Mouse (Mus musculus): ENCODE data around the gene Cdc14b.

The Cdc14b gene

DNA sequence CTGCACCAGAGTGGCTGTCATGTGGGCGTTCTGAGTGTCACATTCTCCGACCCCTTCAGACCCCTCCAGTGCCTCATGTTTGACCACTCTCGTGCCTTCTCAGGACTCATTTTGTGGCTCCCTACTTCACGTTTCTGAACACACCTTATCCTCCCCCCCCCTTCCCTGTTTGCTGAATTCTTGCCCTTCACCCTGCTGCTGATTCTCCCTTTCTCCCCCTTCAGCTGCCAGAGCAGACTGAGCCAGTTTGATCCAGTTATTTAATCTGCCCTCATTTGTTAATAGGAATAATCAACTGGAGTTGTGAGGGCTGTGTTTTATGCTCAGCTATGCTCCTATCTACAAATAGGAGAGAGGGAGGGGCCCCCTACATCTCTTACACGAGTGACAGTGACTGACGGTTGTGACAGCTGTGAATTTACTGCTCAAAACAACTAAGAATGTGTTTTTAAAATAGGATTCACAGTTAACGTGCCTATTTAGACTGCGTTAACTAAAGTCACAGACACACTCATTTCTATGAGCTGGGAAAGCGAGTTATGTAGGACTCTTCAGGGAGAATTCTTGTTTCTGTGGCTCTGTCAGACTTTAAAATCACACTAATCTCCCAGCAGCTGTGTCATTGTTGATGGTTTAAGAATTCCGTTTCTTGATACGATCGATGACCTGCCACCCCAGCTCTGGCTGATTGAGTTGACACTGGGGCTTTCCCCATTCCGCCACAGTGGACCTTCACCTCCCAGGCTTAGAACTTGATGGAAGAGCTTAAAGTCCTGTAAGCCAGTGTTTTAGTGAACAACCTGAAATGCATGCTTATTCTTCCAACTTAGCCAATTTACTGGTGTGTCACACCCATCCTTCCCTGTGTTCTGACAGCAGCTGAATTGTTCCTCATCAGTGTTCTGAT lies 96.1 kb downstream of the Cdc14b start:
- no peak for DNase-seq (ENCODE audit: low spot score in 2 of 2)

DNA sequence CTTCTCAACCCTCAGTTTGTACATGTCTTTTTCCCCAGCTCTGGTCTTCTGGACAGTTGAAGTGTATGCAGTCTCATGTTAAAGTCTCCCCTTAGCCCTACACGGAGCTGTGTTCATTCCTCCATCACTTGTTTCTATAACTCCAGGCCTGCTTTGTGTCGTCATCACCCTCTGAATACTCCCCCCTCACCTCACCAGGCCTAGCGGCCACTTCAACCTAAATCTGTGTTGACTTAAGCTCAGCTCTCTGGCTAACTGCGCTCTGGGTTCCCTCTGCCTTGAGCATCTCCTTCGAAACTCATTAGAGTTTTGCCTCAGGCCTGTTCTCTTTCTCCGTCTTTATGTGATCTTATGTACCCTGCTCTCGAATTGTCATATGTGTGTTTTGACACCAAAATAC lies 97.1 kb downstream of the Cdc14b start:
- DNase-seq (ENCODE audit: low spot score in 2 of 2): no peak

DNA sequence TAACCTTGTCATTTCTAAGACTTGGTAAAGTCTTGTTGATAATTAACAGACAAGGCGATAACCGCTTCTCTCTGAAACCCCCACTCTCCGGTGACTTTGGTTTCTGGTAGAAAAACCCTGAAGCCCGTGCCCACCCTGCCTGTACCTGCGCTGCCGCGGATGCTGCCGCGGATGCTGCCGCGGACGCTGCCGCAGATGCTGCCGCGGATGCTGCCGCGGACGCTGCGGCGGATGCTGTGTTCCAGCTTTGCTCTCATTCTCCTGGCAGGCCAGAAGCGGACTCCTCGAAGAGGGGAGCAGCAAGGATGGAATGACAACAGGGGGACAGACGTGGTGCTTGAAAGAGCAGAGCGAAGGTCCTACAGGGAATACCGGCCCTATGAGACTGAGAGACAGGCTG lies 105.3 kb downstream of the Cdc14b start:
- no peak for DNase-seq (ENCODE audit: low spot score in 2 of 2)

DNA sequence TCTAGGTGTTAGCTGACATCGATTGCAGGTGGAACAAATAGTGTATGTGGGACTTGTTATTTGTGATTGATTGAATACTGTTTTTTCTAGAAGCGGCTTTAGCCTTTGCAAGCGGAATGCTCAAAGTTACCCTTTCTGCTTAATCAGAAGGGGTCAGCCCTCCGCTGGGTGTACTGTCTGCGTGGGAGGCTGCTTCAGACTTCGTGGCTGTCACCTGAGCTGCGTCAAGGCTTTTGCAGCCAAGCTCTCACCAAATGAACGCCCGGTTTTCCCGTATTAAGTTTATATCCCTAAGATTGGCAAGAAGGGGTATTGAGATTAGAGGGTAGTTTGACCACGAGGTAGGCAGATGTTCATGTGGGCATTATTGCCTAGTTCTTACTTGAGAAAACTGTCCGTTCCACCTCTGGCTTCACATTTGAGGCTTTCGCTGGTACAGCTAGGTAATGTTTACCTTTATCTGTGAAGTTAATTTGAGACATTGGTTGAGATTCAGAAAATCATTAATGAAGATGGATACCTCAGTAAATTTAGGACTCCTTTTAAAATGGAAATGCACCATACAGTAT lies 111.9 kb downstream of the Cdc14b start:
- DNase-seq (ENCODE audit: low spot score in 2 of 2): no peak

DNA sequence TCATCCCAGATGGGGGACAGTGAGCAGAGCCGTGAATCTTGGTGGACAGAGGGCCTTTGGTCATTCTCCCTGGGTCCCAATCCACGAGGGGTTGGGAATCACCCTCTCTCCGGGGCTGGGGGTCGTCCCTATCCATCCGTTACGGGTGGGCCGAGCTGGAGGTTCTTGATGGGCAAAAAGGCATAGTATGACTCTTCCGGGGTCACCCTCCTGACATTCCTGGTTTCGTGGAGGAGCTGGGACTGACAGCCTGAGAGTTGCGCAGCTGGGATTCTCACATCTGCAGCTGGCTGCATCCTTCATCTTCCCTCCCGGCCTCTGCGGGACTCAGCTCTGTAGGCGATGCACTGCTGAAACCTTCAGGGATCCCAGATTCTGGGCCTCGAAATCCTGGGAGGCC lies 112.5 kb downstream of the Cdc14b start:
- no peak for DNase-seq (ENCODE audit: low spot score in 2 of 2)

DNA sequence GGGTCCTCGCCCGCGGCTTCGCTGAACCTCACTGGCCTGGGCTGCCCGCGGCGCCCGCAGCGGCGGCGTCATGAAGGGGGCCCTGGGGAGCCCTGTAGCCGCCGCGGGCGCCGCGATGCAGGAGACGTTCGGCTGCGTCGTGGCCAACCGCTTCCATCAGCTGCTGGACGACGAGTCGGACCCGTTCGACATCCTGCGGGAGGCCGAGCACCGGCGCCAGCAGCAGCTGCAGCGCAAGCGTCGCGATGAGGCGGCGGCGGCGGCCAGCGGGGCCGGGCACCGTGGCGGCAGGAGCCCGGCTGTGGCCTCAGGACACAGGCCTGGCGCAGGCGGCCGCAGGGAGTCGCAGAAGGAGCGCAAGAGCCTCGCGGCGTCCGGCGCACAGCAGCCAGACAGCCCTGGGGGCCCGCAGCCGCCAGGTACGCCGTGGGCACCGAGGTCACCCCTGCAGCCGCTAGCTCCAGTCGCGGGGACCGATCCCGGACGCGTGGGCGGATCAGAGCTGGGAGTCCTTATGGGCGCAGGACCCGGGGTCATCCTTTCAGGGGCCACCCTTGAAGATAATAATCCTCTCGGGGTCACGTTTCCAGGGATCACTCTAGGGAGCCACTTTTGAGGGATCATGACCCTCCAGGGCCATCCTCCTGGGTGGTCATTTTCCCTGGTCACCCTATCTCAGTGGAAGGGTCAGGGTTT lies 113.0 kb downstream of the Cdc14b start:
- peak; percentile 41 to 49 for DNase-seq (ENCODE audit: low spot score in 2 of 2)

DNA sequence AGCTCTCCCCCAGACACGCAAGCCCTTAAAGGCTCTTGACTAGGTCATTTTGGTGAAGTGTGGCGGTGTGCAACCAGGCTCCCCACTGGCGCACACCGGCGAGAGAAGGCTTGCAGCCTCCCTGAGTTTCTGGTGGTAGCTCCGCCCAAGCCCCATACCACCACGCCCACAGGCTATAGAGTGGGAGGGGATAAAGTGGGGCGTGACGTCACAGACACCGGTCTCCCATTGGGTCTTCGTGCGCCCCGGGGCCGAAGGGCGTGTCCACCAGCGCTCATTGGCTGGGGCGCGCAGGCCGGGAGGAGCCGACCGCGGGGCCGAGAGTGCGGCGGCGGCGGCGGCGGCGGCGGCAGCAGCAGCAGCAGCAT lies 113.6 kb downstream of the Cdc14b start, which contains the start of gene Habp4:
TSS of gene Habp4 (plus strand) at position 277 of the 368 bp plus-strand sequence.
- peak; percentile 98 to 99 for DNase-seq (ENCODE audit: low spot score in 2 of 2)

DNA sequence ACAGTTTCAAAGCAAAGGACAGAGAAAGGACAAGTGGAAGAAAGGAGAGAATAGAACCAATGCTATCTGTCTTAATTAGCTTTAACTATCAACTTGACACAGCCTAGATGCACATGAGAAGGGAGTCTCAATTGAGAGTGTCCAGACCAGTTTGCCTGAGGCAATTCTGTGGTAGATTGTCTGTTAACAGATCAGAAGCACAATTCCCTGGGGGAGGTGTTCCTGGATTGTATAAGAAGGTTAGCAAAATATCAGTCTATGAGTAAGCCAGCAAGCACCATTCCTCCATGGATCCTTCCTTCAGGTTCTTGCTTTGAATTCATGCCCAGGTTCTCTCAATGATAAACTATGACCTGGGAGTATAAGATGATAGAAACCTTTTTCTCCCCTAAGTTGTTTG lies 118.1 kb downstream of the Cdc14b start:
- no peak for DNase-seq (ENCODE audit: low spot score in 2 of 2)

DNA sequence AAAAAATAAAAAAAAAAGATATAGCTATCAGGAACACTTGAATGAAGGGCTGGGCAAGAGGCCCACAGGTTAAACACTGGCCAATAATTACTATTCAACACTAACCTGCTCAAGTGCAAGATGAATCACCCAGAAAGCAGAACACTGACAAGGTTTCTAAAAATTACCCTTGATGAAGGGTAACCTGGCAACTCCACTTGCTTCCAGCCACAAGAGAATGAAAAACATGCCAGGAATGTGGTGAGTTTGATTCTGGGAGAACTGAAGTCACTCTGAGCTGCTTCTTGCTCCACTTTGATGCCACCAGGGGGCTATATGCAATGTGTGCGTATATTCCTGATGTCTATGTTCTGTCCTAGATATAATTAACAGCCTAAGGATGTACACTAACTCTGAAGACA lies 119.9 kb downstream of the Cdc14b start:
- DNase-seq (ENCODE audit: low spot score in 2 of 2): no peak

DNA sequence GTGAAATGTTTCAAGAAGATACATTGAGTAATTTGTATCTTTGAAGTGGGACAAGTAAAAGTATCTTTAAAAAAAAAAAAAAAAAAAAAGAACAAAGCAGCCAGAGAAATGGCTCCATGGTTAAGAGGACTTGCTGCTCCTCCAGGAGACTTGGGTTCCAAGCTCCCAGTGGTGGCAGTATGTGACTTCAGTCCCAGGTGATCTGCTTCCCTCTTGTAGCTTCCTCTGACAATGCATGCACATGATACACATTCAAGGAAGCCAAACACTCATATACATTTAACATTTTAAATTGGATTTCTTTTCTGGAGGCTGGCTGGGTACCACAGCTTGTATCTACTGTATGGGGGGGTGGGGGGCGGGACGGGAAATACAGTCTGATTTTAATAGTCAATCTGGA lies 120.4 kb downstream of the Cdc14b start:
- DNase-seq (ENCODE audit: low spot score in 2 of 2): no peak

DNA sequence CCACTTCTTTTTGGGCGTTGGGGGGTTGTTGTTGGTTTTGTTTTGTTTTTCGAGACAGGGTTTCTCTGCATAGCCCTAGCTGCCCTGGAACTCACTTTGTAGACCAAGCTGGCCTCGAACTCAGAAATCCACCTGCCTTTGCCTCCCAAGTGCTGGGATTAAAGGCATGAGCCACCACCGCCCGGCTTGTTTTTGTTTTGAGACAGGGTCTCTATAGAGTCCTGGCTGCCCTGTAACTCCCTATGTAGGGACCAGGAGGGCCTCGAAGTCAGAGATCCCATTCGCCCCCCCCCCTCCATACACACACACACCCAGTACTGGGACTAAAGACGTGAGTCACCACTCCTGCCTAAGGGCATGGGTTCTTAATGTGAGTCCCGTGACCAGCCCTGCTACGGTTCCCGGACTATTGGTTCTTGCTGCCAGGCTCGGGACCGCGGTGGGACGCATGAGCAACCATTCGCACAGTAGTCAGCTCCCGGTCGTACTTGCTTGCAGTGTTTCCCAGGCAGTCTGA lies 121.3 kb downstream of the Cdc14b start:
- no peak for DNase-seq (ENCODE audit: low spot score in 2 of 2)

DNA sequence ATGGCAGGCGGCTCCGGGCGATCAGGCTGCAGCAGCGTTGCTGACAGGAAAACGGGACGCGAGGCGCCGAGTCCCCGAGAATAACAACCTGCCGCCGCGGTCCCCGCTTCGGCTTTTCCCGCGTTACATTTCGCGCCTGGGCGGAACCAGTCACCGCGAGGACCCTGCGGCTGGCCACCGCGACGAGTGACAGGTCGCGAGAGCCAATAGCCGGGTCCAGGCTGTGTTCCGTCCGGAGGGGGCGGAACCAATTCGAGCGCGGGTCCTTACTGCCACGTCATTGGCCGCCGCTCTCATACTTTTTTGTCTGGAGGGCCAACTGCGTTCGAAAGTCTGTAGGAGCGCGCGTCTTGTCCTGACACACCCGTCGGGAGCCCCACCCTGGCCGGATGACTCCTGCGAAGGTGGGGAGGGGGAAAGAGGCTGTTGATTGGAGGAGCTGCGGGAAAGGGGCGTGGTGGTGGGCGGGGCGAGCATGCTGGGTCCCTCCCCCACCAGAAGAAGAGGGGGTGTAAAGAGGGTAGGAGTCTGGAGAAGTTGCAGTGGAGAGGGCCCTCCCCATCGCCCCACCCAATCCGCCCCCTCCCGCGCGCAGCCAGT lies 121.9 kb downstream of the Cdc14b start, which contains the start of gene Zfp367:
TSS of gene Zfp367 (minus strand) at position 120 of the 600 bp plus-strand sequence.
- peak; percentile 94 to 97 for DNase-seq (ENCODE audit: low spot score in 2 of 2)

DNA sequence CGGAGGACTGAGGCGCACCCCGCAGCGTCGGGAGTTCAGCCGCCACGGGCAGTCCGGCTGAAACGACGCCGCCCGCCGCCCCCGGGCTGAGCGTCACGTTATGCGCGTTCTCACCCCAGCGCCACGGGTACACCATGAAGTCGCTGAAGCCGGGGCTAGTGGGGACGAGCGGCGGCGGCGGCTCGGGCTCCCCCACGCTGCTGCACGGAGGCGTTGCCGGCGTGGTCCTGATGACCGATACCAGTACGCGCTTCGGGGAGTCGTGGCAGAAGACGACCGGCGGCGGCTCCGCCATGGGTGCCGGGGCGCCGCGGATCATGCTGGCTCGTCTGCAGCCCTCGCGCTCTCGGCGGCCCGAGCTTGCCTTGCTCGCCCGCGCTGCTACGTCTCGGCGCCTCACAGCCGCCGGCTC lies 122.4 kb downstream of the Cdc14b start:
- DNase-seq (ENCODE audit: low spot score in 2 of 2): peak; percentile 44 to 60

DNA sequence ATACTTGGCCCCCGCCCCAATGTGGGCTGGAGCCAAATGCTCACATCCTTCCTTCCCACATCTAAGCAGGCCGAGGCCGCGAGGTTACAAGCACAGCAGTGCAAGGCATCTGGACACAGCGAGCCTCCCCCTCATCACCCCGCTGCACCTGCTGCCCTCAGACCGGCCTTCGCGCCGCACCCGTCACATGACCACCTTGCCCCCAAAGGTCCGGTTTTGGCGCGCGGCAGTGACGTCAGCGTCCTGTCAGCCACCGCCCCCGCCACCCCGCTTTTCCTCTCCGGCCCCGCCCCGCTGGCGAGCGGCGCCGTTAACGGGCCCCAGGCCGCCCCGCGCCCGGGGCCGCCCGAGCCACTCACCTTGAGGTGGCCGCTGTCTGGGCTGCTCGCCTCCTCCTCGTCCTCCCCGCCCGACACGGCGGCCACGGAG lies 122.8 kb downstream of the Cdc14b start:
- peak; percentile 65 to 72 for DNase-seq (ENCODE audit: low spot score in 2 of 2)

DNA sequence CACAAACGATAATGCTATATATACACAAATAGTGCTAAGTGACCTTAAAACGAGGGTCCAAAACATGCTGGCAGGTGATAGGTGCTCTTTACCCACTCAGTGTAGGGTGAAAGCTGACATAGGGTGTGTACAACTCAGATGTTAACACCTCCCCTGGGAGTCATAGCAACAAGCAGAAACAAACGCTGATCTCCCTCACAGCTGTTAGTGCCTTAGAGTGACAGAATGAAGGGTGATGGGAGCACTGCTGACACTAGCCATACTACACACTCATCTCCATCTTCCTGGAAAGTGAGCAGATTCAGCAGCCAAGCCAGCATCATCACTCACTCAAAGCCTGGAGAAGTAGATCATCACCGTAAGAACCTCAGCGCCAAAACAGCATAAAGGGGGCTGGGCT lies 125.0 kb downstream of the Cdc14b start:
- DNase-seq (ENCODE audit: low spot score in 2 of 2): no peak
